Mouse (Mus musculus) cerebellum, adult 2 months (tissue): ENCODE measurements at regions not wholly inside any gene's neighbourhood (a gene's known extent, or its start where the extent isn't known, plus 50 kb on each side); places are given as distances from the start of the nearest gene placed in this dataset.

Experiments used
- CTCF ChIP-seq: fragments of 200-500 bp; IDR thresholded peaks from 2 replicates; pipeline ENCODE4 v1.5.1; 2011; ENCODE audit warnings: low read depth, mild to moderate bottlenecking, control low read depth, low read length, moderate library complexity, borderline replicate concordance; ENCODE audit not compliant: insufficient read depth
- POLR2A ChIP-seq: fragments of 200-500 bp; IDR thresholded peaks from 2 replicates; pipeline ENCODE4 v1.6.1; 2011; ENCODE audit warnings: low read length, control low read depth, borderline replicate concordance; ENCODE audit not compliant: insufficient read depth

- TF ChIP-seq CTCF (no peak), POLR2A (no peak)
These were observed 180.7 kb upstream of the Cited2 start for GRCm38 (mm10) chr10:17542104-17542846.
